Mouse (Mus musculus) frontal cortex, postnatal 36 days (tissue): ENCODE results near the gene Abcc9.

Experiments
- DNase-seq, 2 experiments: peaks; one replicate each; pipeline ENCODE4 v3.0.0; 2022; ENCODE audit warnings: low spot score in 2 of 2

The Abcc9 gene

DNA sequence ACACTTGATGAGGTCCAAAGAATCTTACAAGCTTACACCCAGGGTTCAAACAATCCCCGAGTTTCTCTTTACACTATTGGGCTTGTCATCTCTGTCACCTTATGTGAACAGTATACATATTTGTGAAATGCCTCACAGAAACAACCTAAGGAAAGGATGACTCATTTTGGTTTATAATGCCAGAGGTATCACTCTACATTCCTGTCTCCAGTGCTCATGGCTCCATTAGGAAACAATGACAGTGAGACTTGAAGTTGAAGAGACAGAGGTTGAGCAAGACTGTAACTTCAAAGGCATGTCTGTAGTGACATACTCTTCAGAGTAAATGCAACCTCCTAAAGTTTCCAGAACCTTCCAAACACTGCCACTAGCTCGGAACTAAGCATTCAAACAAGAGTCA is 153.7 kb downstream of the Abcc9 start:
- DNase-seq = no peak

DNA sequence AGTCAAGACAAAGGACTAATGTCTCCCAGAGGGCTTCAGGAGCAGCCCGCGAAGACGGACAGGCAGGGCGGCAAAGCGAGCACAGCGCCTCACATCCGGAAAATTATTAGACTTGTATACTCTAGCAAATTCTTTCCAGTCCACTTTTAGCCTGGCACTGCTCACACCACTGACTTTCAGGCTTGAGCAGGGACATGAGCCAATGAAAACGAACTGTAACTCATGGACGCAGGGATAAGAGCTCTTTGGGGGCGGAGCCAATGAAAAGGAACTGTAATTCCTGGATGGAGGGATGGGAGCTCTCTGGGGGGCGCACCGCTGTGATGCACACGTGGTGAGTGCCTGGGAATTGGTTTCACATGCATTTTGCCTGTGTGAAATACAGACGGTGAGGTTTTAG is 157.0 kb downstream of the Abcc9 start:
- DNase-seq = no peak

DNA sequence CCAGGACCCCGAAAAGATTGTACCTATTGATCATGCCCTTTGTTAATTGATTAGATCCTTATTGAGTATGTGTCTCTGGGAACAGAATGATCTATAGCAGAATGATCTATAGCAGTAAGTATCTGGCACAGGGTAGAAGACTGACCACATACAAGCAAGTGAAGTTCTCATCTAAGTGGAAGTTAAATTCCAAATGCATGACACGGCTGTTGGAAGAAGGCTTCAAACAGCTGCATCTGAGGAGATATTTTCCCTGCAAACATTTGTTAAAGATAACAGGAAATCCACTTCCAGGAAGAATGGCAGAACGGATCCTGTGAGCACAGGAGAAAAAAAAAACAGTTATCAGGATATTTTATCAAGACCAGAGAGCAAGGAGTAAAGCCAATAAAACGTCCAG is 158.5 kb downstream of the Abcc9 start:
- DNase-seq = no peak

DNA sequence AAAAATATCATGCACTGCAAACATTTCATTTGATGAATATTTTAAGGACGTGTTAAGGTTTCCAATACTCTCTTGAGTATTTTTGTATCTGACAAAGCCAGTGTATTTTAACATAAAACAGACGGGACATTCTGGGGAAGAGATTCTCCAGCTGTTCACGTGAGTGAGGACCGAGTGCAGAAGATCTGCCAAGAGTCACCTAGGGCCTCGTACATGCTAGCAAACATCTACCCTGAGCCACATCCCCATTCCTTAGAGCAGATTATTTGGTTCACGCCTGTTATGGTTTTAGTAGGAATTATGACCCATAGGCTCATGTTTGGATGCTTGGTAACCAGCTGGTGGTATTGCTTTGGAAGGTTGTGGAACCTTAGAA is 159.3 kb downstream of the Abcc9 start:
- no peak for DNase-seq

DNA sequence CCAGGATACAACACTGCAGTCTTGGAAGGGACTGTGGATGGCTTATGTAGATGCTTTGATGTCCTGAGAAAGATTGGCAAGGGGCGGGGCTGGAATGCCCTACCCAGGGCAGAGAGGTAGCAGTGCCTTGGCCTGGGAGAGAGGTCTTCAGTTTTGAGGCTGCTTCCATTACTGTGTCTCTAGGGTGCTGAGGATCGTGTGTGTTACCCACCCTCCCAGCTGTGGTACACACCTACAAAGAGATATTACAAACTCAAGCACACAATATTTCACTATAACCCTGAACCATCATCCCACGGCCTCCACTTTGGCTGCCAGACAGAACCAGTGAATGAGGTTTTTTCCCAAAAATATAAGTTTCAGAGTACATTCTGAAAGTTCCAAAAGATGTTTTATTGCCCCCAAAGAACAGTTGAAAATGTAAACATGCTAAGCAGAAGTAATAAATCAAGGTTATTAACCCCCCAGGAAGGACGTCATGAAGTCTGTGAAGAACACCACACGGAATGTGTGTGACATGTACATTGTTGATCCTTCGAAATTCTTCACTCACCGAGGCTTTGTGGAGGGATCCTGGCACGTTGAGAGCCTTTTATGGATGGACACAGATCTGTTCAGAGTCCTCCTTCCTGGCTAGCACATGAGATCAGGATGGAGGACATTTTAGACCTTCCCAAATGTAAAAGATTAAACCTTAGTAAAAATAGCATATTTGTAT is 159.9 kb downstream of the Abcc9 start:
- no peak for DNase-seq

DNA sequence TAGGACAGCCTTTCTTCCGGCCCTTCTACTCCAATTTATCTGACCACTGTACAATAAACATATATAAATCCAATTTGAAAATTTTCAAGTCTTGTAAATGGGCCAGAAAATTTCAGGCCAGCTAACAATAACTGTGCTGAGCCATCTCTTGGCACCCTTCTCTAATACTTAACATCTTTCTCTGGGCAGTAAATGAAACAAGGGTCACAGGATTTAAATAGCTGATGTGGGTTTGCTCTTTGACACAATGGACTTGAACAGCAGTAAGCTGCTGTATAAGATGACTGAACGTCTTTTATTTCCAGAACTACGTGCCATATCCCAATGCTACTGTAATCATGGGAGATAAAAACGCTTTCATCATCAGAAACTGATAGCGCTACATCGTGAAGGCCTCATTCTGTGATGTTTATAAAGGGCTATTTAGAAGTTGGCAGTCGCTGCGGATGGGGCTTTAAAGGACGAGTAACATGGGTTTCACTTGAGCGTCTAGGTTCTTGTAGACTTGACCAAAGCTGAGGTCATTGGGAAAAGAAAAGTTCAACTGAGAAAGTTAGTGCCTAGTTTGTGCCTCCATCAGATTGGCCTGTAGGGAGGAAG is 161.5 kb downstream of the Abcc9 start:
- no peak for DNase-seq

DNA sequence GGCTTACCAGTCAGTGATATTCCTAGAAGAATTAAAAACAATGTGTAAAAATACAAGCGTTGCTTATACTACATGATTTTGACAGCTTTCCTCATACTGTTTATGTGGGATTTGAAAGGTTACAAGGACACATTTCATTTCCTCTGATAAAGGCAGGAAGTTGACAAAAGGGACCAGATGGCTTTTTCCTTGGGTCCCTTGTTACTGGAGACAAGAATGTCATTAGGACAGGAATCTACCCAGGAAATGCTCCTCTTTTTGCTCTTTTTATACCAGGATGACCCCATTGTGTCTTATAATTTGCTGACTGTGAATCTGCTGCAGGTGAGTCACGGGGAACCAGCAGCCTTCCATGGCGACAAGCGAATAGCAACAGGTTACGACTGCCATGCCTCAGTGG is 162.0 kb downstream of the Abcc9 start:
- DNase-seq = no peak

DNA sequence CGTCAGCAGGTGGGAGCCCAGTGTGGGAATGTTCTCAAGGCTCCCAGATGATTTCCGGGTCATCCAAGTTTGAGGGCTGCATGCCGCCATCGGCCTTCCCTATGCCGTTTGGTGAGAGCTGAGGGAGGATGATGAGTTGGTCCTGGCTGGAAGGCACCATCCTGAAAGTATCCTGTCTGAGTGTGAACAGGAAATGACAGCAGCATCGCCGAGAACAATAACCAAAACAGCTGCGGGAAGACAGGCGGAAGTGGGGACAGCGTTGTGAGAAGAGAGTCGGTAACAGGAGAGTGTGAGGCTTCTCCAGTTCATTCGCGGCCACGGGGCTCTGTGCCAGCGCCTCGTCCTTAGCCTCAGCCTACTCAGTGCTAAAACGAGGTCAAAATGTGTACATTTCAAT is 163.6 kb downstream of the Abcc9 start:
- DNase-seq = no peak
